In genomic region chr12:112717140-112717539, GRCm38 (mm10) we compare ENCODE assay signal across 8 mouse cellular contexts. TPM values are rescaled to one million over a fixed set of nuclear protein-coding genes. Genes with fewer than 3 reads are reported as not detected.
A peak's percentile ranks its signal among the peaks of the same experiment; 100 is the strongest.
DNase-seq lines count a peak whose midpoint lies in the region; ATAC-seq lines count a peak whose summit lies in the region.

No protein-coding gene starts in this region.

- H3K9me3 ChIP-seq in forebrain, embryonic 14.5 days (replicated peaks; ENCODE audit: control insufficient read depth, low read length): no peaks in the 10 kb centered on the region
- H3K9me3 ChIP-seq in forebrain, embryonic 16.5 days (ENCODE audit: control insufficient read depth, low read length): no peaks in the 10 kb centered on the region
- H3K9me3 ChIP-seq in midbrain, embryonic 11.5 days (ENCODE audit: control insufficient read depth, low read length): no peaks in the 10 kb centered on the region
- no peaks in the 10 kb centered on the region for H3K9me3 ChIP-seq in midbrain, embryonic 13.5 days

- H3K27ac ChIP-seq in forebrain, embryonic 14.5 days (ENCODE audit: low read depth, low read length): no peak overlapping the region
- no peak overlapping the region for H3K27ac ChIP-seq in forebrain, embryonic 16.5 days (ENCODE audit: low read length)
- no peak overlapping the region for H3K27ac ChIP-seq in midbrain, embryonic 11.5 days (ENCODE audit: low read depth, low read length)
- H3K27ac ChIP-seq in midbrain, embryonic 13.5 days: no peak overlapping the region

- peaks cover 3% of the 10 kb centered on the region; the same call in 1 of the 2 replicates for H3K4me1 ChIP-seq in forebrain, embryonic 14.5 days (ENCODE audit: control insufficient read depth, insufficient read depth, low read length)
- peaks cover 8% of the 10 kb centered on the region for H3K4me1 ChIP-seq in forebrain, embryonic 16.5 days (replicated peaks; ENCODE audit: control insufficient read depth, insufficient read depth, low read length)
- H3K4me1 ChIP-seq in midbrain, embryonic 11.5 days (ENCODE audit: control insufficient read depth, insufficient read depth, low read length): peaks cover 3% of the 10 kb centered on the region; the same call in 1 of the 2 replicates
- peaks cover 10% of the 10 kb centered on the region for H3K4me1 ChIP-seq in midbrain, embryonic 13.5 days (replicated peaks)

- H3K9ac ChIP-seq in forebrain, embryonic 14.5 days (ENCODE audit: low read length): no peak overlapping the region
- no peak overlapping the region for H3K9ac ChIP-seq in forebrain, embryonic 16.5 days (replicated peaks; ENCODE audit: low read depth, low read length)
- H3K9ac ChIP-seq in midbrain, embryonic 11.5 days (ENCODE audit: low read length): no peak overlapping the region
- H3K9ac ChIP-seq in midbrain, embryonic 13.5 days (replicated peaks): no peak overlapping the region

- H3K4me2 ChIP-seq in forebrain, embryonic 14.5 days (ENCODE audit: low read length): no peak overlapping the region
- H3K4me2 ChIP-seq in forebrain, embryonic 16.5 days (ENCODE audit: low read length): no peak overlapping the region
- H3K4me2 ChIP-seq in midbrain, embryonic 11.5 days: no peak overlapping the region
- no peak overlapping the region for H3K4me2 ChIP-seq in midbrain, embryonic 13.5 days (replicated peaks)

- no peaks in the 10 kb centered on the region for H3K27me3 ChIP-seq in forebrain, embryonic 14.5 days (replicated peaks; ENCODE audit: control insufficient read depth, insufficient read depth, low read length)
- H3K27me3 ChIP-seq in forebrain, embryonic 16.5 days (replicated peaks; ENCODE audit: control insufficient read depth, insufficient read depth, low read length): no peaks in the 10 kb centered on the region
- peaks cover 18% of the 10 kb centered on the region for H3K27me3 ChIP-seq in midbrain, embryonic 11.5 days (ENCODE audit: control insufficient read depth, insufficient read depth, low read length)
- H3K27me3 ChIP-seq in midbrain, embryonic 13.5 days: peaks cover 28% of the 10 kb centered on the region

- H3K36me3 ChIP-seq in forebrain, embryonic 14.5 days (ENCODE audit: control insufficient read depth, insufficient read depth, low read length): no peaks in the 10 kb centered on the region
- no peaks in the 10 kb centered on the region for H3K36me3 ChIP-seq in forebrain, embryonic 16.5 days (ENCODE audit: control insufficient read depth, insufficient read depth)
- no peaks in the 10 kb centered on the region for H3K36me3 ChIP-seq in midbrain, embryonic 11.5 days (ENCODE audit: control insufficient read depth, insufficient read depth, low read length)
- H3K36me3 ChIP-seq in midbrain, embryonic 13.5 days: no peaks in the 10 kb centered on the region

- no peak overlapping the region for H3K4me3 ChIP-seq in forebrain, embryonic 14.5 days (ENCODE audit: low read depth, low read length)
- H3K4me3 ChIP-seq in forebrain, embryonic 16.5 days (replicated peaks; ENCODE audit: low read length): no peak overlapping the region
- H3K4me3 ChIP-seq in midbrain, embryonic 11.5 days (ENCODE audit: low read depth, low read length): no peak overlapping the region
- no peak overlapping the region for H3K4me3 ChIP-seq in midbrain, embryonic 13.5 days (replicated peaks)

- ATAC-seq in forebrain, embryonic 14.5 days: no peak
- no peak for ATAC-seq in forebrain, embryonic 16.5 days
- ATAC-seq in midbrain, embryonic 11.5 days (ENCODE audit: low FRiP score): no peak
- no peak for ATAC-seq in midbrain, embryonic 13.5 days
- ATAC-seq in granulocyte monocyte progenitor cell, adult 5-6 weeks (replicated peaks; ENCODE audit: poor library complexity, severe bottlenecking): peak; percentile 79
- ATAC-seq in erythroid progenitor cell, adult 5-6 weeks (replicated peaks; ENCODE audit: low FRiP score, poor library complexity, severe bottlenecking): no peak

- 29% methylated on average over 7 of the region's 7 CpGs for WGBS in forebrain, embryonic 14.5 days
- 30% methylated on average over 7 of the region's 7 CpGs for WGBS in forebrain, embryonic 16.5 days
- 25% methylated on average over 7 of the region's 7 CpGs for WGBS in midbrain, embryonic 11.5 days
- 29% methylated on average over 7 of the region's 7 CpGs for WGBS in midbrain, embryonic 13.5 days

- DNase-seq in forebrain, embryonic 14.5 days (ENCODE audit: low spot score): peak; percentile 48
- peak; percentile 91 for DNase-seq in midbrain, embryonic 11.5 days (ENCODE audit: low spot score, missing footprints)
- DNase-seq in adipocyte (ENCODE audit: low spot score): peak; percentile 31
- DNase-seq in mesoderm, embryonic 11.5 days (ENCODE audit: low read depth, low spot score): peak; percentile 65

RNA-seq across cellular contexts. Expression of gene Cep170b, which starts 3.1 kb away (rescaled TPM):
- 10.3 and 15.7 TPM in 2 replicates for polyA plus RNA-seq in forebrain, embryonic 14.5 days (2014; fragmentation: Nextera tagmentation; extraction: Ambion mirVana)
- polyA plus RNA-seq in forebrain, embryonic 16.5 days (2015; fragmentation: Nextera tagmentation; extraction: Ambion mirVana): 18.8 and 22.9 TPM in 2 replicates
- 5.2 and 5.5 TPM in 2 replicates for polyA plus RNA-seq in midbrain, embryonic 11.5 days (2014; fragmentation: Nextera tagmentation; extraction: Ambion mirVana)
- polyA plus RNA-seq in midbrain, embryonic 13.5 days (2015; fragmentation: Nextera tagmentation; extraction: Ambion mirVana): 20.2 and 22.0 TPM in 2 replicates
- total RNA-seq in granulocyte monocyte progenitor cell, adult 5-6 weeks (2014; fragmentation: Nextera tagmentation): 1.6 and 9.2 TPM in 2 replicates
- 0.56 and 1.2 TPM in 2 replicates for total RNA-seq in granulocyte monocyte progenitor cell, adult 5-6 weeks (2017)
- 1.3 TPM in 1 of 2 replicates, not detected in the other for total RNA-seq in erythroid progenitor cell, adult 5-6 weeks (2015; ENCODE audit: low replicate concordance)
- total RNA-seq in erythroid progenitor cell, adult 5-6 weeks (2017; ENCODE audit: low replicate concordance): not detected in 2 replicates

RNA-seq across cellular contexts. Expression of gene Zbtb42, which starts 38.5 kb away (rescaled TPM):
- polyA plus RNA-seq in forebrain, embryonic 14.5 days (2014; fragmentation: Nextera tagmentation; extraction: Ambion mirVana): 1.0 and 1.8 TPM in 2 replicates
- polyA plus RNA-seq in forebrain, embryonic 16.5 days (2015; fragmentation: Nextera tagmentation; extraction: Ambion mirVana): 0.65 and 0.92 TPM in 2 replicates
- polyA plus RNA-seq in midbrain, embryonic 11.5 days (2014; fragmentation: Nextera tagmentation; extraction: Ambion mirVana): 4.8 and 5.1 TPM in 2 replicates
- 2.8 and 3.3 TPM in 2 replicates for polyA plus RNA-seq in midbrain, embryonic 13.5 days (2015; fragmentation: Nextera tagmentation; extraction: Ambion mirVana)
- total RNA-seq in granulocyte monocyte progenitor cell, adult 5-6 weeks (2014; fragmentation: Nextera tagmentation): 1.0 and 5.4 TPM in 2 replicates
- total RNA-seq in granulocyte monocyte progenitor cell, adult 5-6 weeks (2017): 0.82 and 1.3 TPM in 2 replicates
- total RNA-seq in erythroid progenitor cell, adult 5-6 weeks (2015; ENCODE audit: low replicate concordance): 10.1 TPM in 1 of 2 replicates, not detected in the other
- 0.39 TPM in 1 of 2 replicates, not detected in the other for total RNA-seq in erythroid progenitor cell, adult 5-6 weeks (2017; ENCODE audit: low replicate concordance)

RNA-seq across cellular contexts. Expression of gene Akt1, which starts 42.5 kb away (rescaled TPM):
- polyA plus RNA-seq in forebrain, embryonic 14.5 days (2014; fragmentation: Nextera tagmentation; extraction: Ambion mirVana): 61.7 and 65.4 TPM in 2 replicates
- polyA plus RNA-seq in forebrain, embryonic 16.5 days (2015; fragmentation: Nextera tagmentation; extraction: Ambion mirVana): 56.9 and 57.1 TPM in 2 replicates
- polyA plus RNA-seq in midbrain, embryonic 11.5 days (2014; fragmentation: Nextera tagmentation; extraction: Ambion mirVana): 62.5 and 82.6 TPM in 2 replicates
- polyA plus RNA-seq in midbrain, embryonic 13.5 days (2015; fragmentation: Nextera tagmentation; extraction: Ambion mirVana): 55.9 and 61.1 TPM in 2 replicates
- 118 and 134 TPM in 2 replicates for total RNA-seq in granulocyte monocyte progenitor cell, adult 5-6 weeks (2014; fragmentation: Nextera tagmentation)
- total RNA-seq in granulocyte monocyte progenitor cell, adult 5-6 weeks (2017): 73.9 and 101 TPM in 2 replicates
- total RNA-seq in erythroid progenitor cell, adult 5-6 weeks (2015; ENCODE audit: low replicate concordance): 22.6 and 24.1 TPM in 2 replicates
- 24.5 and 40.9 TPM in 2 replicates for total RNA-seq in erythroid progenitor cell, adult 5-6 weeks (2017; ENCODE audit: low replicate concordance)

RNA-seq across cellular contexts. Expression of gene Pld4, which starts 43.3 kb away (rescaled TPM):
- polyA plus RNA-seq in forebrain, embryonic 14.5 days (2014; fragmentation: Nextera tagmentation; extraction: Ambion mirVana): 5.9 and 7.0 TPM in 2 replicates
- polyA plus RNA-seq in forebrain, embryonic 16.5 days (2015; fragmentation: Nextera tagmentation; extraction: Ambion mirVana): 4.0 and 5.3 TPM in 2 replicates
- polyA plus RNA-seq in midbrain, embryonic 11.5 days (2014; fragmentation: Nextera tagmentation; extraction: Ambion mirVana): 3.5 and 4.2 TPM in 2 replicates
- 5.2 and 6.4 TPM in 2 replicates for polyA plus RNA-seq in midbrain, embryonic 13.5 days (2015; fragmentation: Nextera tagmentation; extraction: Ambion mirVana)
- 39.4 and 92.1 TPM in 2 replicates for total RNA-seq in granulocyte monocyte progenitor cell, adult 5-6 weeks (2014; fragmentation: Nextera tagmentation)
- 21.1 and 25.4 TPM in 2 replicates for total RNA-seq in granulocyte monocyte progenitor cell, adult 5-6 weeks (2017)
- total RNA-seq in erythroid progenitor cell, adult 5-6 weeks (2015; ENCODE audit: low replicate concordance): 20.1 and 29.9 TPM in 2 replicates
- 8.9 and 14.0 TPM in 2 replicates for total RNA-seq in erythroid progenitor cell, adult 5-6 weeks (2017; ENCODE audit: low replicate concordance)

Comparison
In these comparisons a context has a peak if more than half of its experiments do, and no peak if none do; other contexts are left out.
1. DNase-seq: peak in every context shown above with its lines; median percentile 91 in midbrain, embryonic 11.5 days; 65 in mesoderm, embryonic 11.5 days; 48 in forebrain, embryonic 14.5 days; 31 in adipocyte.